Mouse (Mus musculus): ENCODE data around the gene Unc80. TPM values are rescaled to one million over a fixed set of nuclear protein-coding genes. Genes with fewer than 3 reads are reported as not detected.

The Unc80 gene
- total and polyA plus RNA-seq, 2 experiments from 2014 or later = 8.9 to 25.9 TPM

GRCm38 (mm10) chr1:66700693-66701575 is 232.8 kb downstream of the Unc80 start, which contains the start of gene Rpe:
Gene Rpe, plus strand, starts transcription at chr1:66700831.
- no peaks in the 10 kb centered on the region for H3K36me3 ChIP-seq (ENCODE audit: insufficient read depth, low read length)
- ATAC-seq (peak; percentile 100), DNase-seq (ENCODE audit: low spot score) (peak; percentile 98)
- H3K4me1 ChIP-seq (ENCODE audit: insufficient read depth, low read length) = peaks cover 9% of the 10 kb centered on the region; the same call in 1 of the 2 replicates
- under 1% methylated on average over 72 of the region's 73 CpGs for WGBS
- H3K4me3 ChIP-seq (ENCODE audit: low read length) = peak within 1 kb of the TSS; percentile 93
- peak within 1 kb of the TSS; percentile 79 for H3K9ac ChIP-seq (replicated peaks; ENCODE audit: low read length)
- no peaks in the 10 kb centered on the region for H3K9me3 ChIP-seq (ENCODE audit: low read length)
- H3K27me3 ChIP-seq (ENCODE audit: insufficient read depth, low read length) = no peaks in the 10 kb centered on the region
- H3K27ac ChIP-seq = peak within 1 kb of the TSS; percentile 73
- H3K4me2 ChIP-seq (ENCODE audit: low read depth, low read length) = peak within 1 kb of the TSS; percentile 84
- no peak; the same call in 1 of the 2 replicates for TF ChIP-seq CTCF (IDR thresholded peaks at IDR 0.05; ENCODE audit: low read depth)

DNA sequence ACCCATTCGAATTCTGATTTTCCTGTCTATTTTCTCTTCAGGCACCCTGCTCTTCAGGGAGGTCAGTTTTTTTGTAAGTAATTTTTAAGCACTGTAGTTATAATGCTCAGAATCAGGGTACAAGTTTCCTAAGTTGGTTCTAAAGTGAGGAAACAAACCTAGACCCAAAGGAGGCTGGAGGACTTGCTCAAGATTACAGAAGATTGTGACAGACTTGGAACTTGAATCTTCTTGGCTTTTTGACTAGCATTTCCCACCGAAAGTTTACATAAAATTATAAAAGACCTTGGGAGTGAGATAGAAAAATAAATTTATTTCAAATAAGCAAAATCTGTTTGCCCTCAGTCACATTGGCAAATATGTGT is 233.4 kb downstream of the Unc80 start:
- WGBS = 37% methylated on average over 2 of the region's 2 CpGs

GRCm38 (mm10) chr1:66702623-66703345 is 234.6 kb downstream of the Unc80 start:
- Histone ChIP-seq H3K4me3 (ENCODE audit: low read length) (no peak overlapping the region), H3K27ac (no peak overlapping the region), H3K4me1 (ENCODE audit: insufficient read depth, low read length) (peaks cover 9% of the 10 kb centered on the region; the same call in 1 of the 2 replicates), H3K9me3 (ENCODE audit: low read length) (no peaks in the 10 kb centered on the region), H3K4me2 (ENCODE audit: low read depth, low read length) (peak overlapping the region; percentile 84; the same call in 1 of the 2 replicates), H3K9ac (replicated peaks; ENCODE audit: low read length) (no peak overlapping the region), H3K27me3 (ENCODE audit: insufficient read depth, low read length) (no peaks in the 10 kb centered on the region), H3K36me3 (ENCODE audit: insufficient read depth, low read length) (peaks cover 3% of the 10 kb centered on the region; the same call in 1 of the 2 replicates)
- 85% methylated on average over 4 of the region's 4 CpGs for WGBS
- no peak for TF ChIP-seq CTCF (IDR thresholded peaks at IDR 0.05; ENCODE audit: low read depth)
- DNase-seq (ENCODE audit: low spot score) (no peak), ATAC-seq (no peak)

More for the DNA sequence above, 233.4 kb downstream of the Unc80 start:
- Histone ChIP-seq H3K4me1 (ENCODE audit: insufficient read depth, low read length) (peaks cover 9% of the 10 kb centered on the region; the same call in 1 of the 2 replicates), H3K36me3 (ENCODE audit: insufficient read depth, low read length) (no peaks in the 10 kb centered on the region), H3K9ac (replicated peaks; ENCODE audit: low read length) (peak overlapping the region; percentile 79), H3K27ac (peak overlapping the region; percentile 73; the same call in 1 of the 2 replicates), H3K9me3 (ENCODE audit: low read length) (no peaks in the 10 kb centered on the region), H3K27me3 (ENCODE audit: insufficient read depth, low read length) (no peaks in the 10 kb centered on the region), H3K4me2 (ENCODE audit: low read depth, low read length) (peak overlapping the region; percentile 84), H3K4me3 (ENCODE audit: low read length) (peak overlapping the region; percentile 93)
- TF ChIP-seq CTCF (IDR thresholded peaks at IDR 0.05; ENCODE audit: low read depth) = no peak
- ATAC-seq (no peak), DNase-seq (ENCODE audit: low spot score) (no peak)

DNA sequence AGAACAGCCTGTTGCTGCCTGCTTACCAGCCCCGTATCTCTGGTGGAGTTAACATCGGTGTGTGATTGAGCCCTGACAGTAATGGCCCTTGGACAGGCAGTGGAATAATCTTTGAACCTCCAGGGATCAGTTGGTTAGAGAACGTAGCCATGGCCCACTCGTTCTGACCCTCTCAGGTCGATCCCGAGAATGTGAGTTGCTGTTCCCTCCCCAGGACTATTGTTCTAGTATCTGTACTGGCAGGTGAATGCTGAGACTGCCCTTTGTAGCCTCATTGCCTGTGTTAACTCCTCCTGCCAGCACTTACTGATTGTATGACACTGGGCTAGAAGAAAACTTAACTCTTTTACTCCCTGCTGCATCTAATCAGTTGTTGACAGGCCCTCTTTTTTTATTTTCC is 236.4 kb downstream of the Unc80 start:
- no peak overlapping the region for H3K4me3 ChIP-seq (ENCODE audit: low read length)
- 61% methylated on average over 6 of the region's 6 CpGs for WGBS
- peaks cover 3% of the 10 kb centered on the region; the same call in 1 of the 2 replicates for H3K36me3 ChIP-seq (ENCODE audit: insufficient read depth, low read length)
- no peak for ATAC-seq
- TF ChIP-seq CTCF (IDR thresholded peaks at IDR 0.05; ENCODE audit: low read depth) = no peak
- no peak for DNase-seq (ENCODE audit: low spot score)
- no peak overlapping the region for H3K9ac ChIP-seq (replicated peaks; ENCODE audit: low read length)
- H3K4me1 ChIP-seq (ENCODE audit: insufficient read depth, low read length) = peaks cover 9% of the 10 kb centered on the region; the same call in 1 of the 2 replicates
- H3K27ac ChIP-seq = no peak overlapping the region
- no peaks in the 10 kb centered on the region for H3K9me3 ChIP-seq (ENCODE audit: low read length)
- no peaks in the 10 kb centered on the region for H3K27me3 ChIP-seq (ENCODE audit: insufficient read depth, low read length)
- no peak overlapping the region for H3K4me2 ChIP-seq (ENCODE audit: low read depth, low read length)

GRCm38 (mm10) chr1:66712859-66713258 is 244.7 kb downstream of the Unc80 start:
- Histone ChIP-seq H3K36me3 (ENCODE audit: insufficient read depth, low read length) (0 out of 2 replicates have a peak, but pooled peaks cover 3% of the 10 kb centered on the region), H3K4me2 (ENCODE audit: low read depth, low read length) (no peak overlapping the region), H3K4me3 (ENCODE audit: low read length) (no peak overlapping the region), H3K27me3 (ENCODE audit: insufficient read depth, low read length) (no peaks in the 10 kb centered on the region), H3K9ac (replicated peaks; ENCODE audit: low read length) (no peak overlapping the region), H3K4me1 (ENCODE audit: insufficient read depth, low read length) (no peaks in the 10 kb centered on the region), H3K27ac (no peak overlapping the region), H3K9me3 (ENCODE audit: low read length) (no peaks in the 10 kb centered on the region)
- 94% methylated on average over 3 of the region's 3 CpGs for WGBS
- TF ChIP-seq CTCF (IDR thresholded peaks at IDR 0.05; ENCODE audit: low read depth) = no peak
- DNase-seq (ENCODE audit: low spot score) = no peak
- no peak for ATAC-seq

DNA sequence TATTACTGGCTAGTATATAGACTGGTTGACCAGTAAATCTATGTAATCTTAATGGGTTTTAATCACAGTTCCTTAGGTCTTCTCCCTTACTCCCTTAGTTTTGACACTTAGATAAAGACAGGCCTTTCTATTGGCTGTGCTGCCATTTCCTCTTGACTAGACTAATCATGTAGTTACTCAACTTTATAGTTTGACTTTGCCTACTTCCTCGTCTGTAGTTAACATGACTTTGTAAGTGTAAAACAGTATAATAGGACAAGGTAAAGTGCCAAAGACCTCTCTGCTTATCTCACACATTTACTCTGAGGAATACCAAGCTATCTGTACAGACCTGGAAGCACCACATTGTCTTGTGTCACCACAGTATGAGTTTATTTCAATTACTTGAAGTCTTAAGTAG is 262.4 kb downstream of the Unc80 start:
- 85% methylated on average over 1 of the region's 1 CpGs for WGBS
- no peaks in the 10 kb centered on the region for H3K27me3 ChIP-seq (ENCODE audit: insufficient read depth, low read length)

More for the DNA sequence above, 262.4 kb downstream of the Unc80 start:
- Histone ChIP-seq H3K27ac (no peak overlapping the region), H3K9ac (replicated peaks; ENCODE audit: low read length) (no peak overlapping the region), H3K9me3 (ENCODE audit: low read length) (no peaks in the 10 kb centered on the region), H3K4me3 (ENCODE audit: low read length) (no peak overlapping the region), H3K36me3 (ENCODE audit: insufficient read depth, low read length) (0 out of 2 replicates have a peak, but pooled peaks cover 4% of the 10 kb centered on the region), H3K4me1 (ENCODE audit: insufficient read depth, low read length) (no peaks in the 10 kb centered on the region), H3K4me2 (ENCODE audit: low read depth, low read length) (no peak overlapping the region)
- no peak for ATAC-seq
- TF ChIP-seq CTCF (IDR thresholded peaks at IDR 0.05; ENCODE audit: low read depth) = no peak
- DNase-seq (ENCODE audit: low spot score) = no peak

Other genes with a start within 250 kb of the Unc80 start
- 42.7 and 43.0 TPM in 2 replicates for gene Rpe, start 232.5 kb downstream of the Unc80 start, total RNA-seq (2014; rRNA removed)
- gene Rpe, start 232.5 kb downstream of the Unc80 start, polyA plus RNA-seq (2015; fragmentation: Nextera tagmentation; extraction: Ambion mirVana) = 25.9 and 28.1 TPM in 2 replicates

Measured in hindbrain, postnatal 0 days (tissue).